Mouse (Mus musculus) kidney, postnatal 0 days (tissue): ENCODE results near the gene Ankrd6. TPM values are rescaled to one million over a fixed set of nuclear protein-coding genes. Genes with fewer than 3 reads are reported as not detected.

Source experiments
- ATAC-seq: fragments of 200-750 bp; cut with Nextera tagmentation; replicated peaks from 2 replicates; pipeline ENCODE4 v1.8.0; 2017; ENCODE audit warnings: low read depth, moderate number of reproducible peaks, moderate TSS enrichment, moderate library complexity; ENCODE audit not compliant: low FRiP score
- DNase-seq: peaks from one replicate; pipeline ENCODE4 v3.0.0-alpha.2; 2016; ENCODE audit warnings: low spot score
- H3K27ac ChIP-seq: fragments of 300-500 bp; sonication (generic); 2 replicates; pipeline ENCODE4 v1.5.1; 2014; ENCODE audit warnings: mild to moderate bottlenecking
- H3K27me3 ChIP-seq: fragments of 300-500 bp; sonication (generic); 2 replicates; pipeline ENCODE4 v1.6.1; 2014; ENCODE audit warnings: low read length, mixed read lengths; ENCODE audit not compliant: insufficient read depth
- H3K36me3 ChIP-seq: fragments of 300-500 bp; sonication (generic); 2 replicates; pipeline ENCODE4 v1.6.1; 2014; ENCODE audit warnings: low read length, mixed read lengths; ENCODE audit not compliant: insufficient read depth
- H3K4me1 ChIP-seq: fragments of 300-500 bp; sonication (generic); replicated peaks from 2 replicates; pipeline ENCODE4 v1.6.1; 2014; ENCODE audit warnings: antibody characterized with exemption, low read length, mixed read lengths; ENCODE audit not compliant: insufficient read depth
- H3K4me2 ChIP-seq: fragments of 300-500 bp; sonication (generic); 2 replicates; pipeline ENCODE4 v1.6.1; 2014; ENCODE audit warnings: mild to moderate bottlenecking, low read length, moderate library complexity, mixed read lengths
- H3K4me3 ChIP-seq: fragments of 300-500 bp; sonication (generic); replicated peaks from 2 replicates; pipeline ENCODE4 v1.5.1; 2014; ENCODE audit warnings: low read depth, low read length
- H3K9ac ChIP-seq: fragments of 300-500 bp; sonication (generic); 2 replicates; pipeline ENCODE4 v1.6.1; 2014; ENCODE audit warnings: low read depth, low read length
- H3K9me3 ChIP-seq: fragments of 300-500 bp; sonication (generic); replicated peaks from 2 replicates; pipeline ENCODE4 v1.6.1; 2016; ENCODE audit warnings: low read length, inconsistent platforms, mixed read lengths
- CTCF ChIP-seq: IDR thresholded peaks from 2 replicates; pipeline ENCODE4 v1.5.1; 2016; ENCODE audit warnings: antibody characterized with exemption, low read depth, mild to moderate bottlenecking, moderate library complexity
- WGBS: fragments of 180-500 bp; shearing (Covaris S2); extraction: QIAGEN DNeasy Blood & Tissue Kit; methylation state at CpG from one replicate; pipeline ENCODE4 v1.1.7; 2014; 5-methylcytosine and 5-hydroxymethylcytosine counted together
- polyA plus RNA-seq: library from polyadenylated mRNA; unstranded; fragments of >200 nt; fragmentation: Nextera tagmentation; extraction: Ambion mirVana; gene quantifications from 2 replicates; pipeline ENCODE4 v1.2.1, GENCODE M21; 2015

The Ankrd6 gene
- polyA plus RNA-seq, 1 experiment from 2014 or later, result 9.2 TPM

- no peak for ATAC-seq
- H3K9me3 ChIP-seq, result no peaks in the 10 kb centered on the region
- H3K4me2 ChIP-seq, result no peak overlapping the region
- H3K27me3 ChIP-seq, result no peaks in the 10 kb centered on the region
- no peak for DNase-seq
- WGBS, result 60% methylated on average over 3 of the region's 3 CpGs
- no peak overlapping the region for H3K9ac ChIP-seq
- H3K27ac ChIP-seq, result no peak overlapping the region
- no peak for TF ChIP-seq CTCF
- no peaks in the 10 kb centered on the region for H3K36me3 ChIP-seq
- H3K4me1 ChIP-seq, result peaks cover 12% of the 10 kb centered on the region
- no peak overlapping the region for H3K4me3 ChIP-seq
Observed at GRCm38 (mm10) chr4:32987006-32987405, 36.4 kb upstream of the Ankrd6 start.

GRCm38 (mm10) chr4:32985684-32986083 lies 35.0 kb upstream of the Ankrd6 start:
- ATAC-seq (no peak), DNase-seq (no peak)
- Histone ChIP-seq H3K9me3 (no peaks in the 10 kb centered on the region), H3K4me3 (no peak overlapping the region), H3K27ac (no peak overlapping the region), H3K4me2 (no peak overlapping the region), H3K36me3 (no peaks in the 10 kb centered on the region), H3K27me3 (no peaks in the 10 kb centered on the region), H3K9ac (no peak overlapping the region), H3K4me1 (peaks cover 12% of the 10 kb centered on the region)
- no peak for TF ChIP-seq CTCF
- 22% methylated on average over 3 of the region's 3 CpGs for WGBS

- peak overlapping the region; percentile 100 for H3K4me2 ChIP-seq
- peak; percentile 58 for DNase-seq
- no peaks in the 10 kb centered on the region for H3K27me3 ChIP-seq
- H3K36me3 ChIP-seq, result no peaks in the 10 kb centered on the region
- peak overlapping the region; percentile 42; the same call in 1 of the 2 replicates for H3K27ac ChIP-seq
- WGBS, result 20% methylated on average over 13 of the region's 13 CpGs
- peaks cover 12% of the 10 kb centered on the region for H3K4me1 ChIP-seq
- no peak overlapping the region for H3K9ac ChIP-seq
- ATAC-seq, result no peak
- peak; percentile 60 for TF ChIP-seq CTCF
- H3K9me3 ChIP-seq, result no peaks in the 10 kb centered on the region
- peak overlapping the region; percentile 70 for H3K4me3 ChIP-seq
Observed at GRCm38 (mm10) chr4:32984801-32985675, 34.4 kb upstream of the Ankrd6 start.

GRCm38 (mm10) chr4:32984242-32984641 lies 33.6 kb upstream of the Ankrd6 start:
- H3K9me3 ChIP-seq, result no peaks in the 10 kb centered on the region
- H3K4me3 ChIP-seq, result peak overlapping the region; percentile 70
- H3K36me3 ChIP-seq, result no peaks in the 10 kb centered on the region
- H3K27ac ChIP-seq, result peak overlapping the region; percentile 85; the same call in 1 of the 2 replicates
- peak overlapping the region; percentile 100 for H3K4me2 ChIP-seq
- peaks cover 12% of the 10 kb centered on the region for H3K4me1 ChIP-seq
- DNase-seq, result peak; percentile 44
- no peak for TF ChIP-seq CTCF
- no peaks in the 10 kb centered on the region for H3K27me3 ChIP-seq
- ATAC-seq, result no peak
- peak overlapping the region; percentile 77 for H3K9ac ChIP-seq
- WGBS, result 2% methylated on average over 13 of the region's 13 CpGs

- H3K36me3 ChIP-seq, result no peaks in the 10 kb centered on the region
Observed at GRCm38 (mm10) chr4:32983176-32984155, 32.8 kb upstream of the Ankrd6 start.

GRCm38 (mm10) chr4:32982716-32983175 lies 32.1 kb upstream of the Ankrd6 start, which contains the start of gene Rragd:
Gene Rragd, plus strand, starts transcription at chr4:32983037.
- peaks cover 12% of the 10 kb centered on the region for H3K4me1 ChIP-seq
- peak within 1 kb of the TSS; percentile 100 for H3K4me2 ChIP-seq
- H3K9ac ChIP-seq, result peak within 1 kb of the TSS; percentile 77
- WGBS, result 0% methylated on average over 14 of the region's 18 CpGs
- peak within 1 kb of the TSS; percentile 70 for H3K4me3 ChIP-seq
- H3K9me3 ChIP-seq, result no peaks in the 10 kb centered on the region
- DNase-seq, result peak; percentile 68
- H3K27me3 ChIP-seq, result no peaks in the 10 kb centered on the region
- peak within 1 kb of the TSS; percentile 85 for H3K27ac ChIP-seq
- peak; percentile 84 for ATAC-seq
- H3K36me3 ChIP-seq, result no peaks in the 10 kb centered on the region
- no peak for TF ChIP-seq CTCF

More at GRCm38 (mm10) chr4:32983176-32984155, 32.8 kb upstream of the Ankrd6 start:
- WGBS, result under 1% methylated on average over 80 of the region's 94 CpGs
- no peaks in the 10 kb centered on the region for H3K27me3 ChIP-seq
- peak overlapping the region; percentile 77 for H3K9ac ChIP-seq
- H3K9me3 ChIP-seq, result no peaks in the 10 kb centered on the region
- H3K4me1 ChIP-seq, result peaks cover 12% of the 10 kb centered on the region
- peak overlapping the region; percentile 100 for H3K4me2 ChIP-seq
- ATAC-seq (peak; percentile 77), DNase-seq (peak; percentile 44)
- H3K4me3 ChIP-seq, result peak overlapping the region; percentile 70
- TF ChIP-seq CTCF, result no peak
- H3K27ac ChIP-seq, result peak overlapping the region; percentile 85
